Mouse (Mus musculus): ENCODE measurements at regions not wholly inside any gene's neighbourhood (a gene's known extent, or its start where the extent isn't known, plus 50 kb on each side); places are given as distances from the start of the nearest gene placed in this dataset.

DNA sequence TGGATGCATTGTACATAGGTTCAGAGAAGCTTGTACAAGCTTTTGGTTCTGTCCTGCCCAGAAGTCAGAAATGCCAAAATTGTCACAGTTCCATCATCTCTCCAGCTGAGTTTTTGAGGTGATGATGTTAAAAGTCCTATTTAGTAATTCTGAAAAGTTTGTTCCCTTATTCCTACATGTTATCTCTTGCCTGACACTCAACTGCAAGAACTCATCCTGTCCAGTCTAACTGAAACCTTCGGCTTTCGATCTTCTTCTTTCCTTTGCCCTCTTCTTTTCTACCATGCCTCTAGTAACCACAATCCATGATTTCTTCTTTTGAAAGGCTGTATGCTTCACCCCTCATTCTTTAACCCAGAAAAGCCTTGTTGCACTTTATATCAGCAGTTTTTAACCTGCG is 313.2 kb upstream of the Trib2 start:
- H3K36me3 ChIP-seq (ENCODE audit: control insufficient read depth, insufficient read depth, low read length) = no peaks in the 10 kb centered on the region
- no peak overlapping the region for H3K27ac ChIP-seq (ENCODE audit: insufficient read depth, low read depth, low read length)
- WGBS = 92% methylated on average over 3 of the region's 3 CpGs
- TF ChIP-seq CTCF (IDR thresholded peaks at IDR 0.05; ENCODE audit: extremely low read depth, insufficient read length, insufficient replicate concordance, low read depth, low read length) (no peak), POLR2A (IDR thresholded peaks at IDR 0.05; ENCODE audit: low read depth, low read length) (no peak)
- H3K27me3 ChIP-seq (ENCODE audit: control insufficient read depth, insufficient read depth, low read length) = no peaks in the 10 kb centered on the region
- no peaks in the 10 kb centered on the region for H3K4me1 ChIP-seq (ENCODE audit: control insufficient read depth, insufficient read depth, insufficient read length, low read length)
- H3K4me3 ChIP-seq (ENCODE audit: low read depth, low read length) = no peak overlapping the region

- Histone ChIP-seq H3K36me3 (ENCODE audit: control insufficient read depth, insufficient read depth, low read length) (no peaks in the 10 kb centered on the region), H3K4me3 (ENCODE audit: low read depth, low read length) (no peak overlapping the region), H3K27me3 (ENCODE audit: control insufficient read depth, insufficient read depth, low read length) (no peaks in the 10 kb centered on the region), H3K27ac (ENCODE audit: insufficient read depth, low read depth, low read length) (no peak overlapping the region), H3K4me1 (ENCODE audit: control insufficient read depth, insufficient read depth, insufficient read length, low read length) (no peaks in the 10 kb centered on the region)
- TF ChIP-seq POLR2A (IDR thresholded peaks at IDR 0.05; ENCODE audit: low read depth, low read length) = no peak
- TF ChIP-seq CTCF (IDR thresholded peaks at IDR 0.05; ENCODE audit: extremely low read depth, insufficient read length, insufficient replicate concordance, low read depth, low read length) = no peak
- WGBS = 67% methylated on average over 3 of the region's 3 CpGs
Observed at GRCm38 (mm10) chr12:16129243-16129642, 312.5 kb upstream of the Trib2 start.

DNA sequence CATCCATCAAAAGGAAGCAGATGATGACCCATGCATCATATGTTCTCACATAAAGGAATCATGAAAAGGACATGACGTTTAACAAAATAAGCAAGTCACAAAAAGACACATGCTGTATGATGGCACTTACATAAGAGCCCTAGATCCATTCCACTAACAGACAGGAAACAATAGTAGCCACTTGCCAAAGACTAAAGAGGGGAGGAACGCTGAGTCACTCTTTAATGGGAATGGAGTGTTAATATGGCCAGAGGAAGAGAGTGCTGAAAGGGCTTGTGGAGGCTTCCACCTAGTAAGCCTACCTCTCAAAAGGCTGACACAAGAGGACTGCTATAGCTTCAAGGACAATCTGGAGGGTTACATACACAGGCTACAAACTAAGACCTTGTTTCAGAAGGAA is 308.2 kb upstream of the Trib2 start:
- Histone ChIP-seq H3K4me1 (ENCODE audit: control insufficient read depth, insufficient read depth, insufficient read length, low read length) (no peaks in the 10 kb centered on the region), H3K36me3 (ENCODE audit: control insufficient read depth, insufficient read depth, low read length) (no peaks in the 10 kb centered on the region), H3K27me3 (ENCODE audit: control insufficient read depth, insufficient read depth, low read length) (no peaks in the 10 kb centered on the region), H3K27ac (ENCODE audit: insufficient read depth, low read depth, low read length) (no peak overlapping the region), H3K4me3 (ENCODE audit: low read depth, low read length) (no peak overlapping the region)
- WGBS = 79% methylated on average over 2 of the region's 2 CpGs
- TF ChIP-seq POLR2A (IDR thresholded peaks at IDR 0.05; ENCODE audit: low read depth, low read length) (no peak), CTCF (IDR thresholded peaks at IDR 0.05; ENCODE audit: extremely low read depth, insufficient read length, insufficient replicate concordance, low read depth, low read length) (no peak)

DNA sequence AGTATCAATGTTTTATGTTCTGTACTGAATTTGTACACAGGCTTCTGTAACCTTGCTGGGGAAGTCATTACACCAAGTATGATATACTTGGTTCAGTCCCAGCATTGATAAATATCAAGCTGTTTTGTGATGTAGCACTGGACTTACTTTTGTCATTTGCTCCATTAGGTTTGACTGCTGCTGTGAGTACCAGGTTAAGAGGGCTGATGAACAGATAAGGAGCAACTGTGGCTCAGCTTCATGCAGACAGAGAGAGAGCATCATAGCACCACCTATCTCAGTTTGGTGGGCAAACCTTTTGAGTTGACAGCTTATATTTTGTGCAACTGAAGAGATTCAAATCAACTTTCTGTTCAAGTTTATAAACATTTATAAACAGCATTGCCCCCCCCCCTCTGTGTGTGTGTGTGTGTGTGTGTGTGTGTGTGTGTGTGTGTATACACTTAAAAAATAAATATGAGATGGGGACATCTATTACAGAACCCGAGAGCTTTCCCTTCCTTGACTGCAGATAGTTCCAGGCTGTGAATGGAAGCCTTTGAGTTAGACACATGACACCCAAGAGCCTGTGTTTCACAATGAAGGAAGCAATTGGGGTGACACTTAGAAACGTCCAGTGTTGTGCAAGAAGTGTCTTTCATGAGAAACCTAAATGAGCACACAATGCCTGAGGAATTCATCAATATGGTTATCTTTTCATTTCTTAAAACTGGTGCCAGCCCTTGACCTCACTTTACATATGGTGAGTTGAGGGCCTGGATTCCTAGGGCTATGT is 305.8 kb upstream of the Trib2 start:
- Histone ChIP-seq H3K4me3 (ENCODE audit: low read depth, low read length) (no peak overlapping the region), H3K4me1 (ENCODE audit: control insufficient read depth, insufficient read depth, insufficient read length, low read length) (no peaks in the 10 kb centered on the region), H3K27ac (ENCODE audit: insufficient read depth, low read depth, low read length) (no peak overlapping the region), H3K36me3 (ENCODE audit: control insufficient read depth, insufficient read depth, low read length) (no peaks in the 10 kb centered on the region), H3K27me3 (ENCODE audit: control insufficient read depth, insufficient read depth, low read length) (no peaks in the 10 kb centered on the region)
- TF ChIP-seq CTCF (IDR thresholded peaks at IDR 0.05; ENCODE audit: extremely low read depth, insufficient read length, insufficient replicate concordance, low read depth, low read length) (no peak), POLR2A (IDR thresholded peaks at IDR 0.05; ENCODE audit: low read depth, low read length) (no peak)
- 44% methylated on average over 2 of the region's 2 CpGs for WGBS

DNA sequence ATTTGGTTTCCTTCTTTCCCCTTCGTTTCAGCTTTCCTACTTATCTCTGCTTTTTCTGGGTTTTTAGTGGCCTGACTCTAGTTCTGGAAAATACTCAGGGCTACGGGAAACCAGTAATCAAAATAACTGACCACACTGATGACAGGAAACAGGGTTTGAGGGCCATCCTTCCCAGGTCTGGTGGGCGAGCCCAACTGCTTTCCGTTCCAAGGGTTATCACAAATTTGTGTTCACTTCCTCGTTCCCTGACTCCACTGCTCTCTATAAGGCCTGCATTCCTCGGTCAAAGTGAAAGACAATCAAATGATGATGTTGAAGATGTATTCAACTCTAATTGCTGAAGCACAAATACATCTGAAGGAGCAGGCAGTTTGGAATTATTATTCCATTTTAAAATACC is 305.1 kb upstream of the Trib2 start:
- Histone ChIP-seq H3K27me3 (ENCODE audit: control insufficient read depth, insufficient read depth, low read length) (no peaks in the 10 kb centered on the region), H3K4me1 (ENCODE audit: control insufficient read depth, insufficient read depth, insufficient read length, low read length) (no peaks in the 10 kb centered on the region), H3K4me3 (ENCODE audit: low read depth, low read length) (no peak overlapping the region), H3K36me3 (ENCODE audit: control insufficient read depth, insufficient read depth, low read length) (no peaks in the 10 kb centered on the region), H3K27ac (ENCODE audit: insufficient read depth, low read depth, low read length) (no peak overlapping the region)
- WGBS = 50% methylated on average over 6 of the region's 6 CpGs
- TF ChIP-seq POLR2A (IDR thresholded peaks at IDR 0.05; ENCODE audit: low read depth, low read length) (no peak), CTCF (IDR thresholded peaks at IDR 0.05; ENCODE audit: extremely low read depth, insufficient read length, insufficient replicate concordance, low read depth, low read length) (no peak)

GRCm38 (mm10) chr12:16118710-16119109 is 302.0 kb upstream of the Trib2 start:
- no peak overlapping the region for H3K27ac ChIP-seq (ENCODE audit: insufficient read depth, low read depth, low read length)
- TF ChIP-seq POLR2A (IDR thresholded peaks at IDR 0.05; ENCODE audit: low read depth, low read length) = no peak
- TF ChIP-seq CTCF (IDR thresholded peaks at IDR 0.05; ENCODE audit: extremely low read depth, insufficient read length, insufficient replicate concordance, low read depth, low read length) = no peak
- no peaks in the 10 kb centered on the region for H3K4me1 ChIP-seq (ENCODE audit: control insufficient read depth, insufficient read depth, insufficient read length, low read length)
- no peaks in the 10 kb centered on the region for H3K36me3 ChIP-seq (ENCODE audit: control insufficient read depth, insufficient read depth, low read length)
- no peaks in the 10 kb centered on the region for H3K27me3 ChIP-seq (ENCODE audit: control insufficient read depth, insufficient read depth, low read length)
- no peak overlapping the region for H3K4me3 ChIP-seq (ENCODE audit: low read depth, low read length)

GRCm38 (mm10) chr12:16106946-16107345 is 290.2 kb upstream of the Trib2 start:
- WGBS = 68% methylated on average over 7 of the region's 7 CpGs
- Histone ChIP-seq H3K36me3 (ENCODE audit: control insufficient read depth, insufficient read depth, low read length) (no peaks in the 10 kb centered on the region), H3K27ac (ENCODE audit: insufficient read depth, low read depth, low read length) (no peak overlapping the region), H3K4me1 (ENCODE audit: control insufficient read depth, insufficient read depth, insufficient read length, low read length) (no peaks in the 10 kb centered on the region), H3K27me3 (ENCODE audit: control insufficient read depth, insufficient read depth, low read length) (no peaks in the 10 kb centered on the region), H3K4me3 (ENCODE audit: low read depth, low read length) (no peak overlapping the region)
- no peak for TF ChIP-seq CTCF (IDR thresholded peaks at IDR 0.05; ENCODE audit: extremely low read depth, insufficient read length, insufficient replicate concordance, low read depth, low read length)
- TF ChIP-seq POLR2A (IDR thresholded peaks at IDR 0.05; ENCODE audit: low read depth, low read length) = no peak

Data from small intestine, adult 2 months (tissue).